Mouse (Mus musculus) kidney, adult 2 months (tissue): ENCODE measurements around the gene Srsf1. TPM values are rescaled to one million over a fixed set of nuclear protein-coding genes. Genes with fewer than 3 reads are reported as not detected.

ENCODE experiments used
- DNase-seq: peaks from one replicate; pipeline ENCODE4 v3.0.0; 2021
- H3K27ac ChIP-seq: fragments of 200-500 bp; 2 replicates; pipeline ENCODE4 v1.5.1; 2012; ENCODE audit warnings: low read depth, low read length, control low read depth, inconsistent platforms; ENCODE audit not compliant: insufficient read depth
- H3K27me3 ChIP-seq: fragments of 200-500 bp; replicated peaks from 2 replicates; pipeline ENCODE4 v1.6.1; 2012; ENCODE audit warnings: mild to moderate bottlenecking, moderate library complexity, low read length, inconsistent platforms; ENCODE audit not compliant: control insufficient read depth, insufficient read depth
- H3K36me3 ChIP-seq: fragments of 200-500 bp; 2 replicates; pipeline ENCODE4 v1.6.1; 2012; ENCODE audit warnings: mild to moderate bottlenecking, moderate library complexity, low read length, inconsistent platforms; ENCODE audit not compliant: control insufficient read depth, insufficient read depth
- H3K4me1 ChIP-seq: fragments of 200-500 bp; 2 replicates; pipeline ENCODE4 v1.6.1; 2011; ENCODE audit warnings: low read length; ENCODE audit not compliant: control insufficient read depth, insufficient read depth
- H3K4me3 ChIP-seq: fragments of 200-500 bp; 2 replicates; pipeline ENCODE4 v1.5.1; 2011; ENCODE audit warnings: mild to moderate bottlenecking, low read depth, low read length, control low read depth; ENCODE audit not compliant: insufficient read depth
- CTCF ChIP-seq: fragments of 200-500 bp; conservative IDR thresholded peaks from 2 replicates; pipeline ENCODE4 v1.5.1; 2011; ENCODE audit warnings: low read depth, mild to moderate bottlenecking, control low read depth, low read length, moderate library complexity, mixed read lengths; ENCODE audit not compliant: insufficient read depth, insufficient read length
- POLR2A ChIP-seq: fragments of 200-500 bp; IDR thresholded peaks from one replicate; pipeline ENCODE4 v1.6.1; 2011; ENCODE audit warnings: low read depth, low read length, control low read depth
- WGBS: fragments of 180-500 bp; shearing (Covaris S2); methylation state at CpG from one replicate; pipeline ENCODE4 v1.1.7; 2018; 5-methylcytosine and 5-hydroxymethylcytosine counted together
- polyA plus RNA-seq: library from polyadenylated mRNA; depleted of rRNA; stranded (reverse); fragments of >200 nt; gene quantifications from 2 replicates; pipeline ENCODE4 v1.2.3, GENCODE M21; 2012

The Srsf1 gene
- polyA plus RNA-seq, 1 experiment, result 56.6 TPM

- H3K27me3 ChIP-seq, result no peaks in the 10 kb centered on the region
- H3K27ac ChIP-seq, result no peak overlapping the region
- H3K4me1 ChIP-seq, result peaks cover 3% of the 10 kb centered on the region; the same call in 1 of the 2 replicates
- H3K36me3 ChIP-seq, result no peaks in the 10 kb centered on the region; the same call in 1 of the 2 replicates
- DNase-seq, result no peak
- TF ChIP-seq POLR2A (no peak), CTCF (no peak)
- H3K4me3 ChIP-seq, result no peak overlapping the region
Observed at GRCm38 (mm10) chr11:88049732-88050131, 2.6 kb downstream of the Srsf1 start.

GRCm38 (mm10) chr11:88052638-88053037 lies 5.5 kb downstream of the Srsf1 start:
- no peaks in the 10 kb centered on the region; the same call in 1 of the 2 replicates for H3K36me3 ChIP-seq
- WGBS, result 76% methylated on average over 4 of the region's 4 CpGs
- no peak for DNase-seq
- H3K27ac ChIP-seq, result no peak overlapping the region
- no peaks in the 10 kb centered on the region for H3K27me3 ChIP-seq
- H3K4me1 ChIP-seq, result peaks cover 3% of the 10 kb centered on the region; the same call in 1 of the 2 replicates
- H3K4me3 ChIP-seq, result no peak overlapping the region
- TF ChIP-seq POLR2A, result no peak
- no peak for TF ChIP-seq CTCF

GRCm38 (mm10) chr11:88053821-88054220 lies 6.6 kb downstream of the Srsf1 start:
- Histone ChIP-seq H3K4me1 (peaks cover 2% of the 10 kb centered on the region; the same call in 1 of the 2 replicates), H3K36me3 (no peaks in the 10 kb centered on the region; the same call in 1 of the 2 replicates), H3K27me3 (no peaks in the 10 kb centered on the region), H3K27ac (no peak overlapping the region), H3K4me3 (no peak overlapping the region)
- TF ChIP-seq POLR2A (no peak), CTCF (no peak)
- DNase-seq, result no peak
- WGBS, result 37% methylated on average over 3 of the region's 3 CpGs

GRCm38 (mm10) chr11:88054589-88054988 lies 7.4 kb downstream of the Srsf1 start:
- no peaks in the 10 kb centered on the region for H3K27me3 ChIP-seq
- 63% methylated on average over 1 of the region's 1 CpGs for WGBS

GRCm38 (mm10) chr11:88055777-88056176 lies 8.6 kb downstream of the Srsf1 start:
- Histone ChIP-seq H3K36me3 (no peaks in the 10 kb centered on the region; the same call in 1 of the 2 replicates), H3K4me3 (no peak overlapping the region), H3K4me1 (no peaks in the 10 kb centered on the region; the same call in 1 of the 2 replicates), H3K27ac (no peak overlapping the region), H3K27me3 (no peaks in the 10 kb centered on the region)
- no peak for DNase-seq
- WGBS, result 82% methylated on average over 2 of the region's 2 CpGs
- TF ChIP-seq CTCF (no peak), POLR2A (no peak)

More at GRCm38 (mm10) chr11:88054589-88054988, 7.4 kb downstream of the Srsf1 start:
- Histone ChIP-seq H3K36me3 (no peaks in the 10 kb centered on the region; the same call in 1 of the 2 replicates), H3K4me3 (no peak overlapping the region), H3K4me1 (no peaks in the 10 kb centered on the region; the same call in 1 of the 2 replicates), H3K27ac (no peak overlapping the region)
- TF ChIP-seq CTCF, result 0 out of 2 replicates have a peak, but pooled peaks have one; percentile 16
- TF ChIP-seq POLR2A, result no peak
- peak; percentile 57 for DNase-seq

GRCm38 (mm10) chr11:88057788-88058187 lies 10.6 kb downstream of the Srsf1 start:
- no peak for TF ChIP-seq POLR2A
- TF ChIP-seq CTCF, result no peak
- H3K4me1 ChIP-seq, result no peaks in the 10 kb centered on the region; the same call in 1 of the 2 replicates
- 84% methylated on average over 2 of the region's 2 CpGs for WGBS
- no peak for DNase-seq
- no peaks in the 10 kb centered on the region for H3K27me3 ChIP-seq
- no peak overlapping the region for H3K4me3 ChIP-seq
- no peaks in the 10 kb centered on the region for H3K36me3 ChIP-seq
- no peak overlapping the region for H3K27ac ChIP-seq

- Histone ChIP-seq H3K36me3 (no peaks in the 10 kb centered on the region), H3K27me3 (no peaks in the 10 kb centered on the region), H3K4me3 (no peak overlapping the region), H3K27ac (no peak overlapping the region), H3K4me1 (no peaks in the 10 kb centered on the region; the same call in 1 of the 2 replicates)
- peak; percentile 91 for DNase-seq
- 26% methylated on average over 2 of the region's 2 CpGs for WGBS
- no peak for TF ChIP-seq POLR2A
- TF ChIP-seq CTCF, result peak; percentile 84
Observed at GRCm38 (mm10) chr11:88059141-88059540, 12.0 kb downstream of the Srsf1 start.
